Mouse (Mus musculus) stomach, embryonic 15.5 days (tissue): ENCODE results near the gene Lrrc25. TPM values are rescaled to one million over a fixed set of nuclear protein-coding genes. Genes with fewer than 3 reads are reported as not detected.

Source experiments
- ATAC-seq: fragments of 200-750 bp; cut with Nextera tagmentation; 2 replicates; pipeline ENCODE4 v1.8.0; 2017; ENCODE audit warnings: low read depth, moderate number of reproducible peaks, moderate TSS enrichment; ENCODE audit not compliant: insufficient read depth, low FRiP score
- H3K27ac ChIP-seq: fragments of 300-500 bp; sonication (generic); 2 replicates; pipeline ENCODE4 v1.5.1; 2015; ENCODE audit warnings: mild to moderate bottlenecking, inconsistent platforms
- H3K27me3 ChIP-seq: fragments of 300-500 bp; sonication (generic); replicated peaks from 2 replicates; pipeline ENCODE4 v1.6.1; 2015; ENCODE audit warnings: inconsistent platforms
- H3K36me3 ChIP-seq: fragments of 300-500 bp; sonication (generic); 2 replicates; pipeline ENCODE4 v1.6.1; 2015; ENCODE audit warnings: inconsistent platforms
- H3K4me1 ChIP-seq: fragments of 300-500 bp; sonication (generic); 2 replicates; pipeline ENCODE4 v1.6.1; 2015; ENCODE audit warnings: inconsistent platforms
- H3K4me2 ChIP-seq: fragments of 300-500 bp; sonication (generic); 2 replicates; pipeline ENCODE4 v1.6.1; 2015; ENCODE audit warnings: mild to moderate bottlenecking, inconsistent platforms
- H3K4me3 ChIP-seq: fragments of 300-500 bp; sonication (generic); replicated peaks from 2 replicates; pipeline ENCODE4 v1.5.1; 2015; ENCODE audit warnings: inconsistent platforms
- H3K9ac ChIP-seq: fragments of 300-500 bp; sonication (generic); 2 replicates; pipeline ENCODE4 v1.6.1; 2015; ENCODE audit warnings: inconsistent platforms
- H3K9me3 ChIP-seq: fragments of 300-500 bp; sonication (generic); 2 replicates; pipeline ENCODE4 v1.6.1; 2016; ENCODE audit warnings: inconsistent platforms
- WGBS: fragments of 180-500 bp; shearing (Covaris S2); methylation state at CpG from one replicate; pipeline ENCODE4 v1.1.7; 2015; 5-methylcytosine and 5-hydroxymethylcytosine counted together
- polyA plus RNA-seq: library from polyadenylated mRNA; unstranded; fragments of >200 nt; fragmentation: Nextera tagmentation; extraction: Ambion mirVana; gene quantifications from 2 replicates; pipeline ENCODE4 v1.2.1, GENCODE M21; 2015

The Lrrc25 gene
- polyA plus RNA-seq, 1 experiment from 2014 or later: 3.9 TPM

DNA sequence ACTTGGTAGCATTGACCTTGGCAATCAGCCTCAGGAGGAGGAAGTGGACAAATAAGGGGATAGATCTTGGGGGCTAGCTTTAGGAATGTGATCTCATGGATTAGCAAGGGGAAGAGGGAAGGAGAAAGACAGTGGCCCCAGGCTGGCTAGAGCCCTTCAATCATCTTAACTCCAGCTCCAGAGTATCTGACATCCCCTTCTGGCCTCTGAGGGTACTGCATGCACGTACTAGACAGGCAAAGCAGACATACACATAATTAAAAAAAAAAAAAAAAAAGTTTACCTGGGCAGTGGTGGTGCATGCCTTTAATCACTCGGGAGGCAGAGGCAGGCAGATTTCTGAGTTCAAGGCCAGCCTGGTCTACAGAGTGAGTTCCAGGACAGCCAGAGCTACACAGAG lies 28.1 kb downstream of the Lrrc25 start:
- no peak overlapping the region for H3K4me3 ChIP-seq
- H3K27me3 ChIP-seq: no peaks in the 10 kb centered on the region
- peaks cover 25% of the 10 kb centered on the region for H3K4me1 ChIP-seq
- ATAC-seq: no peak
- WGBS: 85% methylated on average over 2 of the region's 2 CpGs
- H3K27ac ChIP-seq: no peak overlapping the region
- H3K4me2 ChIP-seq: no peak overlapping the region
- H3K9me3 ChIP-seq: no peaks in the 10 kb centered on the region
- H3K36me3 ChIP-seq: no peaks in the 10 kb centered on the region
- H3K9ac ChIP-seq: no peak overlapping the region

DNA sequence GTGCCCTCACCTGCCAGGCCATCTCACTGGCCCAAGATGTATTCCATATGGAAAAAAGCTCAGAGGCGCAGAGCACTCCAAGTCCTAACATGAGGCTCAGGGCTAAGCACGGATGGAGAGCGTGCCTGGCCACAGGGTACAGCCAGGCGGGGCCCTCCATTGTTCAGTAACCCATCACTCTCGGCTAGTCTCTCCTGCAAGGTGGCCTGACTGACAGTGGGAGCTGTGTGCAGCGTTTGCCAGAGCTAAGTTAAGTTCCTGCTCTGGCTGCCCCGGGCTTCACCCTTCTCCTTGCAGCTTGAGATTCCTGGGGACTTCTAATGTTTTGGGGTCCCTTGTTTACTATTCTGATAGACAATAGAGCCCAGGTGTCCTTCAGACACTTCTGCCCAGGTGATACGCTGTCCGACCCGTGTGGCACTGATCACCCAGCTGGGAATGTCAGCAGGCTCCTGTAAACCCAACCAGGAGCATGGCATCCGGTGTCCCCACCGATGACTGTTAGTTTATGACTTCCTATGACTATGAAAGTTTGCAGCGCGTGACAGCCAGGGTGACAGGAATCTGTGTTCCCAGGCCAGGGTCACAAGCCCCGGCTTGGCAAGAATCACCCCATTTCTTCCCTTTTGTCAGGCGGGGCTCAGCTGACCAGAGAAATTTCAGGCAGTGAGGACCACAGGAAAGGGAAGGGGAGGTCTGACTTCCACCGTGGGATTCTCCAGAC lies 29.7 kb downstream of the Lrrc25 start:
- Histone ChIP-seq H3K27me3 (no peaks in the 10 kb centered on the region), H3K4me1 (peaks cover 34% of the 10 kb centered on the region), H3K4me2 (no peak overlapping the region), H3K9ac (no peak overlapping the region), H3K36me3 (no peaks in the 10 kb centered on the region), H3K4me3 (no peak overlapping the region), H3K9me3 (no peaks in the 10 kb centered on the region), H3K27ac (no peak overlapping the region)
- WGBS: 49% methylated on average over 17 of the region's 17 CpGs
- ATAC-seq: no peak

DNA sequence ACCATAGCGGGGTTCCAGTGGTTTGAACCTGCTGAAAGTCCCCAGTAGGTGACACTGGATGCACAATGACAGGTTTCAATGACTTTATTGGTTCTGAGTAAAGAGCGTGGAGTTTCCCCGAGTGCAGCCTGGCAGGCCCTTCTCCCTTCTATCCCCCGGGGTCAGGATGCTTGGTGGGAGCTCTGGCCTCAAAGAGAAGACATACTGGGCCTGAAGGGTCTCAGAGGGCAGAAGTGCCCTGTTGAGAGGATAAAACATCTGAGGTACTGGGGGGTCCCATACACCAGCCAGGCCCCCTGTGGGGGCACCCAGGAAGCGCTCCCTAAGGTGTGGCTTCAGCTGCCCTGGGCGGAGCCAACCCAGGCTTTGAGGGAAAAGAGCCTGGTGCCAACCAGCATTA lies 30.4 kb downstream of the Lrrc25 start:
- Histone ChIP-seq H3K36me3 (no peaks in the 10 kb centered on the region), H3K27ac (no peak overlapping the region), H3K27me3 (no peaks in the 10 kb centered on the region), H3K4me1 (peaks cover 34% of the 10 kb centered on the region), H3K9me3 (no peaks in the 10 kb centered on the region), H3K4me2 (no peak overlapping the region), H3K9ac (no peak overlapping the region), H3K4me3 (no peak overlapping the region)
- WGBS: 81% methylated on average over 6 of the region's 6 CpGs
- ATAC-seq: no peak

DNA sequence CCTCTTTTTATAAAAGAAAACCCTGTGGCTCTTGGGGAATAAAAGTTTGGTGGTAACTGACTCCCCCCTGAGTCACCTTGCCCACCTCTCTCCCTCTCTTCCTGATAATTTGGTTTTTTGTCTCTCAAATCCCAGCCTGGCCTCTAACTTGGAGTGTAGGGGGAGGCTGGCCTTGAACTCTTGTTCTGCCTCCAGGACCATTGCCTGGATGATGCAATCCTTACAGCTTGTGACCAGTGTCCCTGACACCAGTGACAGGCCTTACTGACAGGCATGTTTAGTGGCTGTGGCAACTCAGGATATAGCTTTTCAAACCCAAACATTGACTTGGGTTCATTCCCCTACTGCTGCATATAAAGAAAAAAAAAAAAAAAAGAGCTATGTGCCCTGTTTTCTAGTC lies 30.8 kb downstream of the Lrrc25 start:
- ATAC-seq: no peak
- no peak overlapping the region for H3K27ac ChIP-seq
- peaks cover 34% of the 10 kb centered on the region for H3K4me1 ChIP-seq
- H3K36me3 ChIP-seq: peaks cover 1% of the 10 kb centered on the region; the same call in 1 of the 2 replicates
- no peak overlapping the region for H3K4me2 ChIP-seq
- H3K9ac ChIP-seq: no peak overlapping the region
- no peaks in the 10 kb centered on the region for H3K9me3 ChIP-seq
- H3K4me3 ChIP-seq: no peak overlapping the region
- no peaks in the 10 kb centered on the region for H3K27me3 ChIP-seq

DNA sequence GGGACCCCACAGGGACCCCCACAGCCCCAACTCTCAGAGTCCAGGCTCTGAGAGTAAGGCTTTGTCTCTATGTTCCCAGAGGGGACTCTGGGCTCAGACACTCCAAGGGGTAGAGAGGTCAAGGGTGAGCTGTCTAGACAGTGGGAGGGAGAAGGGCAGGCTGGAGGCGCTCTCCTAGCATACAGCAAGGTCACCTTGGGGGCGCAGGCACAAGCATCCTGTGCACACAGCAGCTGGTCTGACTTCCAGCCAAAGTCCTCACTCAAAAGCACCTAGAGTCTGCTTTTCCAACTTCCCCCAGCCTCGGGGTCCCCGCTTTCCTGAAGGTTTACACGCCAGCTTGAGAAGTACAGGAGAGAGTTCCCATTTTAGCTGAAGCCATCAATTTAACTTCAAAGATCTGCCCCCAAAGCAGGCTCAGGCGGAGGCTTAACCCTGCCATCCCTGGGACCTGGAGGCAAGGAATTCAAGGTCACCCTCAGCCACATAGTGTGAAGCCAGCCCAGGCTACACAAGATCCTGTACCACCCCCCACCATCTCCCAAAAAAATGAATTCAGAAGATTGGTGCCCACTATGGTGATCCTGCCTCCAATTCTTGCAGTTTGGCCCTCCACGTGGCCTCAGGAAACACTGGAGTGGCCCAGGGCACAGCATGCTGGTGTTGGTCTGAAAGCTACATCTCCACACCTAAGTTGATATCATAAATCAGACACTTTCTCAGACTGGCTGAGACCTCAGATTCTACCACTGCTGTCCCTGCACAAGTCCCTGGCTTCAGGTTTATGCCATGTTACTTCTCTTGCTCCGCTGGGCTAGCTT lies 31.6 kb downstream of the Lrrc25 start:
- peaks cover 6% of the 10 kb centered on the region; the same call in 1 of the 2 replicates for H3K36me3 ChIP-seq
- H3K27me3 ChIP-seq: no peaks in the 10 kb centered on the region
- H3K9ac ChIP-seq: no peak overlapping the region
- H3K27ac ChIP-seq: peak overlapping the region; percentile 73; the same call in 1 of the 2 replicates
- WGBS: 43% methylated on average over 8 of the region's 8 CpGs
- H3K4me2 ChIP-seq: no peak overlapping the region
- no peak overlapping the region for H3K4me3 ChIP-seq
- H3K4me1 ChIP-seq: peaks cover 34% of the 10 kb centered on the region
- no peaks in the 10 kb centered on the region for H3K9me3 ChIP-seq
- no peak for ATAC-seq

DNA sequence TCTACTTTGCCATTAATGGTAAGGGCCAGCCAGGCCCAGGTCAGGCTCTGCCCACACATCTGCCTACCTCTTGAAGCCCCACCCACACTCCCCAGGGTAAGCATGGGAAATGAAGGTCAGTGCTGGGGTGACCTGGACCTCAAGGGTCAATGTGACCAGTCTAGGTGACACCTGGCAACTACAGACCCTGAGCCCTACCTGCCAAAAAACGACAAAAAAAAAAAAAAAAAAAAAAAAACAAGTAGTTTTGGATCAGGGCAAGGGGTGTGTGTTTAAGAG lies 32.1 kb downstream of the Lrrc25 start:
- no peak for ATAC-seq
- Histone ChIP-seq H3K4me2 (no peak overlapping the region), H3K27ac (peak overlapping the region; percentile 73; the same call in 1 of the 2 replicates), H3K4me3 (no peak overlapping the region), H3K4me1 (peaks cover 34% of the 10 kb centered on the region), H3K27me3 (no peaks in the 10 kb centered on the region), H3K36me3 (peaks cover 6% of the 10 kb centered on the region; the same call in 1 of the 2 replicates), H3K9me3 (no peaks in the 10 kb centered on the region), H3K9ac (no peak overlapping the region)
- WGBS: 30% methylated on average over 1 of the region's 1 CpGs

DNA sequence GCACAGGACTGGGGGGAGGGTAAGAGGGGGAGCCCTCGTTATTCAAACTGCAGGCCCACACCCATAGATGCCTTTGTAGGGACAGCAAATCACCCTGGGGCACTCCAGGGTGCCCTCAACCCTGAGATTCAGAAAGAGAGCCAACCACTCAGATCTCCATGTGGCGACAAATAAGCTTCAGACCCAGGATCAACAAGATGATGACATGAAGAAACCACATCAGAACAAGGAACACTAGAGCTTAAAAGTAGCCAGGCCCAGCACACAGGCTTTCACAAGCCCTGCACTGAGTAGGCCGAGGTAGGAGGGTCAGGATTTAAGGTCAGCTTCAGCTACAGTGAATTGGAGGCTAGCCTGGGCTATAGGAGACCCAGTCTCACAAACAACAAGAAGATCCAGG lies 33.0 kb downstream of the Lrrc25 start:
- H3K27ac ChIP-seq: peak overlapping the region; percentile 73
- no peak overlapping the region for H3K9ac ChIP-seq
- H3K27me3 ChIP-seq: no peaks in the 10 kb centered on the region
- H3K36me3 ChIP-seq: peaks cover 6% of the 10 kb centered on the region; the same call in 1 of the 2 replicates
- no peak overlapping the region for H3K4me3 ChIP-seq
- 36% methylated on average over 3 of the region's 3 CpGs for WGBS
- ATAC-seq: no peak
- peaks cover 34% of the 10 kb centered on the region for H3K4me1 ChIP-seq
- H3K4me2 ChIP-seq: no peak overlapping the region
- H3K9me3 ChIP-seq: no peaks in the 10 kb centered on the region

DNA sequence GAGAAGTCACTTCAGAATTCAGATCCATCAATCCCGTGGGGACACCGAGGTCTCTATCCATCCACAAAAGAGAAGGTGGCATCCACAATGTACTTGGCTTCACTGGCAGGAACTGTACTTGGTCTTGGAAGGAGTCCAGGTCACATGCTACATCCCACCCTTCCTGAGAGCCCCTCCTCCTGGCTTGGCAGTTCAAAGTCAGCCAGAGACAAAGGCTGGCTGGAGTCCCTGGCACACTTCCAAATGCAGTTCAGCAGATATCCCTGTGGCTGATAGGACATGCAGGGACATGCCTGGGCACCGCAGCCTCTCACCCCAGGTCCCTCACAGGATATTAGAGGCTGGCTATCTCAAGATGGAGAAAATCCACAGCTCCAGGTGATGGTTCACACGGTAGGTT lies 33.4 kb downstream of the Lrrc25 start:
- ATAC-seq: peak; percentile 79
- Histone ChIP-seq H3K27me3 (no peaks in the 10 kb centered on the region), H3K9ac (no peak overlapping the region), H3K4me3 (no peak overlapping the region), H3K9me3 (no peaks in the 10 kb centered on the region), H3K4me1 (peaks cover 34% of the 10 kb centered on the region), H3K27ac (peak overlapping the region; percentile 73), H3K36me3 (peaks cover 6% of the 10 kb centered on the region; the same call in 1 of the 2 replicates), H3K4me2 (no peak overlapping the region)
- WGBS: 51% methylated on average over 4 of the region's 4 CpGs

DNA sequence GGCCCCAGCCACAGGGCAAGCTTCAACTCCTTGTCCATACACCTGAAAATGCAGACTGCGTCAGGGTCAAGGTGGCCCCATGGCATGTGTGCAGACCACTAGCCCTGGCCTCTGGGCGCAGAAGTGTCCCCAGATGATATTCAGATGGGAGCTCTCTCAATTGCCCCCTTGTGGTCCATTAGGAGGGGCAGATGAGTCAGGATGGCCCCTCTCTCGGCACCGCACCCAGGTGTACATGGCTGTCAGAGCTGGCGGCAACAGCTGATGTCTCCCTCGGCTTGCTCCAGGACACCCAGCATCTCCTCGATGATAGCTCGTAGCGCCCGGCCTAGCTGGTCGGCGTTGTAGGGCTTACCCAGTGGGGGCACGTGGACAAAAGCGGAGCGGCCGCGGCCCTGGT lies 34.4 kb downstream of the Lrrc25 start:
- Histone ChIP-seq H3K27me3 (no peaks in the 10 kb centered on the region), H3K27ac (no peak overlapping the region), H3K36me3 (peaks cover 9% of the 10 kb centered on the region; the same call in 1 of the 2 replicates), H3K4me2 (no peak overlapping the region), H3K9me3 (no peaks in the 10 kb centered on the region), H3K9ac (no peak overlapping the region), H3K4me3 (no peak overlapping the region), H3K4me1 (peaks cover 34% of the 10 kb centered on the region)
- WGBS: 92% methylated on average over 17 of the region's 17 CpGs
- ATAC-seq: no peak

DNA sequence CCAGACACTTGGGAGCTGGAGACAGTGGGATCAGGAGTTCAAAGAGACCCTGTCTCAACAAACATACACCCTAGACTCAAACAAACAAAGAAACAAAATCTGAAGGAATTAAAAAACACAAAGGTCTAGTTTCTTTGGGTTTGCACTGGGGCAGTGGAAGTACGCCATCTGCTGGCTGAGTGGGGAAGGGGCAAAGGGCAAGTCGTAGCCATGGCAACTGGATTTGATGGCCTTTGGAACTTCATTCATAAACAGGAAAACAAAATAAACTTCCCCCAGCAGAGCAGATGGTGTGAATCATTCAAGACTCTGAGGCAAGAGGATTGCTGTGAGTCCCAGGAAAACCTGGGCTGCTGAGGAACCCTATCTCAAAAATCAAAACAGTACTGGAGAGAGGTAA lies 37.3 kb downstream of the Lrrc25 start:
- ATAC-seq: no peak
- H3K4me1 ChIP-seq: peaks cover 24% of the 10 kb centered on the region
- no peaks in the 10 kb centered on the region for H3K9me3 ChIP-seq
- peaks cover 13% of the 10 kb centered on the region for H3K36me3 ChIP-seq
- no peak overlapping the region for H3K4me2 ChIP-seq
- H3K4me3 ChIP-seq: no peak overlapping the region
- WGBS: 60% methylated on average over 2 of the region's 2 CpGs
- no peaks in the 10 kb centered on the region for H3K27me3 ChIP-seq
- no peak overlapping the region for H3K27ac ChIP-seq
- H3K9ac ChIP-seq: no peak overlapping the region

DNA sequence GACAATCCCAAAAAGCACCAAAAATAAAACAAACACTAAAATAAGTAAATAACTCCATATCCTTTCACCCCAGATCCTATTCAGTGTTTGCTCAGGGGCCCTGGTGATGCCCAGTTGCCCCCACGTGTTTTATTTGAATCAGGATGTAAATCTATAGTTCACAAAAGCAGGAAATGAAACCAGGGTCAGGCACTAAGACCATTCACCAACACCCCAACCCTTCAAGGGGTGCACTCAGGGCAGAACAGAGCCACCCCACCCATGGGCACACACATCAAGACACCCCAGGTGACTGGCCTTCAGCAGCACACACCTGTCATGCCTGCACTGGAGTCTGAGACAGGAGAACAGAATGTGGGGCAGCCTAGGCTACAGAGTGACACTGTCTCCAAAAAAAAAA lies 38.2 kb downstream of the Lrrc25 start:
- no peak overlapping the region for H3K4me2 ChIP-seq
- no peak overlapping the region for H3K9ac ChIP-seq
- H3K27me3 ChIP-seq: no peaks in the 10 kb centered on the region
- H3K4me3 ChIP-seq: no peak overlapping the region
- no peaks in the 10 kb centered on the region for H3K9me3 ChIP-seq
- H3K4me1 ChIP-seq: peaks cover 25% of the 10 kb centered on the region
- peaks cover 13% of the 10 kb centered on the region for H3K36me3 ChIP-seq
- no peak overlapping the region for H3K27ac ChIP-seq
- no peak for ATAC-seq
- 64% methylated on average over 1 of the region's 1 CpGs for WGBS

DNA sequence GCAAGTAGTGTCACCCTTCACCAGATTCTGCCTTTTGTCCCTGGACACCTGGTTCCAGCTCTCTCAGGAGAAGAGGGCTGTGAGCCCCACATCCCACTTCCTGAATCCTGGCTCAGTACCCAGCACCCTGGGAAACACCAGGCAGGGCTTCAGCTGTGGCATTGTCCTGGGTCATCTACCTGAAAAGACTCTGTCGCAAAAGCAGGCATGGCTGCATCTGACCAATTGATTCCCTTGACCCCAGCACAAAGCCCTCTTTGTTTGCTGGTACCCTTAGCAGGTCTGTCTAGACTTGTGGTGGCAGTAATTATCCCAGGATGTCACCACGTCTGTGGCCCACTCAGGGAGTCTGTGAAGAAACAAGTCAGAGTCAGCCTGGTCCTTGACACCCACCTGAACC lies 39.5 kb downstream of the Lrrc25 start:
- H3K36me3 ChIP-seq: peaks cover 13% of the 10 kb centered on the region
- peaks cover 21% of the 10 kb centered on the region for H3K4me1 ChIP-seq
- no peaks in the 10 kb centered on the region for H3K9me3 ChIP-seq
- ATAC-seq: no peak
- 76% methylated on average over 2 of the region's 2 CpGs for WGBS
- H3K27ac ChIP-seq: no peak overlapping the region; the same call in 1 of the 2 replicates
- no peaks in the 10 kb centered on the region for H3K27me3 ChIP-seq
- no peak overlapping the region for H3K4me2 ChIP-seq
- no peak overlapping the region for H3K9ac ChIP-seq
- no peak overlapping the region for H3K4me3 ChIP-seq
